Mouse (Mus musculus): ENCODE measurements around the gene 2310002L09Rik.
"Not testable (repeated sequence)": the region's sequence is repeated elsewhere in the genome, so short reads cannot be mapped to it uniquely, and the experiment has no call there.

- TF ChIP-seq CTCF (IDR thresholded peaks at IDR 0.05; ENCODE audit: control insufficient read depth, insufficient read depth, insufficient read length); MYOG (IDR thresholded peaks at IDR 0.05; ENCODE audit: control insufficient read depth, extremely low read depth, insufficient read length); MYOD1 (IDR thresholded peaks at IDR 0.05; ENCODE audit: control insufficient read depth, insufficient read length, low read depth): not testable (repeated sequence)
Measured at GRCm38 (mm10) chr4:73920660-73921059, 30.0 kb downstream of the 2310002L09Rik start, which contains the start of gene Gm11756.

Data from C2C12 (cell line).